Mouse (Mus musculus): Measurements from ENCODE around the gene Hdhd5. TPM values are rescaled to one million over a fixed set of nuclear protein-coding genes. Genes with fewer than 3 reads are reported as not detected.

Hdhd5 gene
- polyA plus RNA-seq, 1 experiment from 2014 or later: 7.1 TPM

DNA sequence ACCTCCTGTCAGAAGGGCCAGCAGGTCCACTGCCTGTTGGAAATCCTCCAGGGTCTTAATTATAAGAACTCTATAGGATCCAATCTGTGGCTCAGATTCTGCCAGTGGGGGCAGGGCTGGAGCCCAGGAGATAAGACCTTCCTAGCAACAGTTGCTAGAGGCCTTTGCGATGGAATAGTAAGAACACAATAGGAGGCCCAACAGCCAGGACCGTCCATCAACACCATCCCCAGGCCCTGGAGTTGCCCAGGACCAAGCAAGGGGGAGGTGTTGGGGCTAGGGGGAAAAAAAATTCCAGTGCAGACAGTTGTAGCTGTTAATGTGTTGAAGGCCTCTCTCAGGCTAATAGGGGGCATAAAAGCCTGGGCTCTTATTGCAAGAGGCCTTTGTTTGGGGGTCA lies 19.1 kb upstream of the Hdhd5 start:
- no peak overlapping the region for H3K9ac ChIP-seq (replicated peaks)
- H3K27me3 ChIP-seq (ENCODE audit: insufficient read depth, low read length): no peaks in the 10 kb centered on the region
- 43% methylated on average over 2 of the region's 2 CpGs for WGBS (ENCODE audit: insufficient replicate concordance)
- no peak overlapping the region for H3K4me3 ChIP-seq (ENCODE audit: low read depth, low read length)
- H3K36me3 ChIP-seq (replicated peaks; ENCODE audit: insufficient read depth, low read length): no peaks in the 10 kb centered on the region
- ATAC-seq (no peak), DNase-seq (no peak)
- no peaks in the 10 kb centered on the region for H3K9me3 ChIP-seq (ENCODE audit: low read length)
- TF ChIP-seq EP300 (IDR thresholded peaks at IDR 0.05; ENCODE audit: low read depth) (no peak), CTCF (IDR thresholded peaks at IDR 0.05; ENCODE audit: low read depth) (no peak)
- H3K27ac ChIP-seq (ENCODE audit: low read depth): no peak overlapping the region
- no peaks in the 10 kb centered on the region; the same call in 1 of the 2 replicates for H3K4me1 ChIP-seq (ENCODE audit: insufficient read depth)
- no peak overlapping the region for H3K4me2 ChIP-seq (ENCODE audit: low read depth, low read length)

DNA sequence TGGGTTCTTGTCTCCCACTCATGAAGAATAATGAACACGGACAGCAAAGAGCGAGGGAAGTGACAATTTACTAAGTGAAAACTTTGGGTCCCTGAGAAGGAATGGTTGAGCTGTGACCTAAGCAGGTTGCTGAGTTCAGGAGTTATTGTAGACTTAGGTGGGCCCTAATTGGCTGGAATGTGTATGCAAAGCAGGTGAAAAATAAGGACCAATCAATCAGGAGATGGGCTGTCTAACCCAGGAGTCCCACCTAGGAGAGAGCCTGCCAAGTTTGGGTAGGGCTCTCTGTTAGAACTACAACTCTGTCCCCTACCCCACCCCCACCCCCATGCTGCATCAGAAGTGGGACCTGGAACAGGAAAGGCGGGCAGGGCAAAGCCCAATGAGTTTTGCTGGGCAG lies 17.5 kb upstream of the Hdhd5 start:
- Histone ChIP-seq H3K4me3 (ENCODE audit: low read depth, low read length) (no peak overlapping the region), H3K36me3 (replicated peaks; ENCODE audit: insufficient read depth, low read length) (no peaks in the 10 kb centered on the region), H3K27ac (ENCODE audit: low read depth) (no peak overlapping the region), H3K9ac (replicated peaks) (no peak overlapping the region), H3K27me3 (ENCODE audit: insufficient read depth, low read length) (no peaks in the 10 kb centered on the region), H3K4me1 (ENCODE audit: insufficient read depth) (no peaks in the 10 kb centered on the region; the same call in 1 of the 2 replicates), H3K4me2 (ENCODE audit: low read depth, low read length) (no peak overlapping the region), H3K9me3 (ENCODE audit: low read length) (no peaks in the 10 kb centered on the region)
- 92% methylated on average over 3 of the region's 3 CpGs for WGBS (ENCODE audit: insufficient replicate concordance)
- TF ChIP-seq EP300 (IDR thresholded peaks at IDR 0.05; ENCODE audit: low read depth): no peak
- no peak for TF ChIP-seq CTCF (IDR thresholded peaks at IDR 0.05; ENCODE audit: low read depth)
- DNase-seq (no peak), ATAC-seq (no peak)

- Histone ChIP-seq H3K4me2 (ENCODE audit: low read depth, low read length) (no peak overlapping the region), H3K27me3 (ENCODE audit: insufficient read depth, low read length) (no peaks in the 10 kb centered on the region), H3K36me3 (replicated peaks; ENCODE audit: insufficient read depth, low read length) (no peaks in the 10 kb centered on the region), H3K4me3 (ENCODE audit: low read depth, low read length) (no peak overlapping the region), H3K4me1 (ENCODE audit: insufficient read depth) (no peaks in the 10 kb centered on the region; the same call in 1 of the 2 replicates), H3K9me3 (ENCODE audit: low read length) (no peaks in the 10 kb centered on the region), H3K27ac (ENCODE audit: low read depth) (no peak overlapping the region), H3K9ac (replicated peaks) (no peak overlapping the region)
- TF ChIP-seq CTCF (IDR thresholded peaks at IDR 0.05; ENCODE audit: low read depth) (no peak), EP300 (IDR thresholded peaks at IDR 0.05; ENCODE audit: low read depth) (no peak)
- ATAC-seq: no peak
- WGBS (ENCODE audit: insufficient replicate concordance): 67% methylated on average over 4 of the region's 4 CpGs
- DNase-seq: no peak
Measured at GRCm38 (mm10) chr6:120546973-120547372, 15.9 kb upstream of the Hdhd5 start.

DNA sequence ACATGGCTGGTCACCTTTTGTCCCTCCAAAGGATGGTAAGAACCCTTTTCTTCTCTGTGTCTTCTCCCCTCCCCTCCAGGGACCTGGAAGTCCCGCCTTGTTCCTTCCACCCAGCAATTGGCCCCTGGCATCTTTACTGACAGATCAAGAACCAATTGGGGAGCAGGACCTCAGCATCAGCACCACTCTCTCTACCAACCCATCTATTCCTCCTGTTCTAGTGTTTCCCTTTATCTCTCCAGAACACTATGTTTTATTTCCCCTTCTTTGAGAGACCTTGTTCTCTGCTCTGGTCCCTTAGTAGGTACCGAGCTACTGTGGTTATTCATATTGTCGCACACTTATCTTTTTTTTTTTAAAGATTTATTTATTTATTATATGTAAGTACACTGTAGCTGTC lies 15.2 kb upstream of the Hdhd5 start:
- Histone ChIP-seq H3K27ac (ENCODE audit: low read depth) (no peak overlapping the region), H3K4me3 (ENCODE audit: low read depth, low read length) (no peak overlapping the region), H3K36me3 (replicated peaks; ENCODE audit: insufficient read depth, low read length) (no peaks in the 10 kb centered on the region), H3K9ac (replicated peaks) (no peak overlapping the region), H3K4me1 (ENCODE audit: insufficient read depth) (no peaks in the 10 kb centered on the region; the same call in 1 of the 2 replicates), H3K27me3 (ENCODE audit: insufficient read depth, low read length) (no peaks in the 10 kb centered on the region), H3K4me2 (ENCODE audit: low read depth, low read length) (no peak overlapping the region), H3K9me3 (ENCODE audit: low read length) (no peaks in the 10 kb centered on the region)
- 80% methylated on average over 3 of the region's 3 CpGs for WGBS (ENCODE audit: insufficient replicate concordance)
- no peak for ATAC-seq
- TF ChIP-seq EP300 (IDR thresholded peaks at IDR 0.05; ENCODE audit: low read depth) (no peak), CTCF (IDR thresholded peaks at IDR 0.05; ENCODE audit: low read depth) (no peak)
- DNase-seq: no peak

GRCm38 (mm10) chr6:120542061-120542460 lies 10.9 kb upstream of the Hdhd5 start:
- no peak for TF ChIP-seq EP300 (IDR thresholded peaks at IDR 0.05; ENCODE audit: low read depth)
- TF ChIP-seq CTCF (IDR thresholded peaks at IDR 0.05; ENCODE audit: low read depth): peak; percentile 52
- H3K4me3 ChIP-seq (ENCODE audit: low read depth, low read length): no peak overlapping the region
- ATAC-seq (no peak), DNase-seq (no peak)
- no peaks in the 10 kb centered on the region for H3K9me3 ChIP-seq (ENCODE audit: low read length)
- H3K36me3 ChIP-seq (replicated peaks; ENCODE audit: insufficient read depth, low read length): no peaks in the 10 kb centered on the region
- no peak overlapping the region for H3K4me2 ChIP-seq (ENCODE audit: low read depth, low read length)
- H3K27me3 ChIP-seq (ENCODE audit: insufficient read depth, low read length): no peaks in the 10 kb centered on the region
- no peak overlapping the region for H3K9ac ChIP-seq (replicated peaks)
- no peak overlapping the region for H3K27ac ChIP-seq (ENCODE audit: low read depth)
- peaks cover 5% of the 10 kb centered on the region for H3K4me1 ChIP-seq (ENCODE audit: insufficient read depth)
- WGBS (ENCODE audit: insufficient replicate concordance): 21% methylated on average over 1 of the region's 1 CpGs

DNA sequence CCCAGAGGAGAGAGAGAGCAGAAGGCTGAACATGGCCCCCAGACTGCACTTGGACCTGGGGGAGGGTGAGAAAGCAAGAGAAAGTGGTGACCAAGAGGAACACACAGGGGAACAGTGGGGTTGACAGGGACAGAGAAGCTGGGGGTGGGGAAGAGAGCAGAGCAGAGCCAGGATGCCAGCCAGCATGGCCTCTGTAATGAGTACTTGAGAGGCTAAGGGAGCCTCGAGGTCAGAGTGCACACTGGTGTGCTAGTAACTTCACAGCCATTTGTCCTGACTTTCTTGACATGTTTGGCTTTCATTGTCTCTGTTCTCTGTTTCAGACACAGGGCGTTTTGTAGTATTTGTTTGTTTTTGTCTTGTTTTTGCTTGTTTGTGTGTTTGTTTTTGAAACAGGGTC lies 10.3 kb upstream of the Hdhd5 start:
- WGBS (ENCODE audit: insufficient replicate concordance): 64% methylated on average over 2 of the region's 2 CpGs
- Histone ChIP-seq H3K9ac (replicated peaks) (no peak overlapping the region), H3K4me3 (ENCODE audit: low read depth, low read length) (no peak overlapping the region), H3K27ac (ENCODE audit: low read depth) (no peak overlapping the region), H3K9me3 (ENCODE audit: low read length) (no peaks in the 10 kb centered on the region), H3K36me3 (replicated peaks; ENCODE audit: insufficient read depth, low read length) (no peaks in the 10 kb centered on the region), H3K4me1 (ENCODE audit: insufficient read depth) (peaks cover 5% of the 10 kb centered on the region), H3K27me3 (ENCODE audit: insufficient read depth, low read length) (no peaks in the 10 kb centered on the region), H3K4me2 (ENCODE audit: low read depth, low read length) (no peak overlapping the region)
- DNase-seq: no peak
- ATAC-seq: no peak
- TF ChIP-seq CTCF (IDR thresholded peaks at IDR 0.05; ENCODE audit: low read depth) (no peak), EP300 (IDR thresholded peaks at IDR 0.05; ENCODE audit: low read depth) (no peak)

- Histone ChIP-seq H3K9me3 (ENCODE audit: low read length) (no peaks in the 10 kb centered on the region), H3K4me3 (ENCODE audit: low read depth, low read length) (no peak overlapping the region), H3K4me1 (ENCODE audit: insufficient read depth) (peaks cover 5% of the 10 kb centered on the region), H3K27ac (ENCODE audit: low read depth) (peak overlapping the region; percentile 77), H3K27me3 (ENCODE audit: insufficient read depth, low read length) (no peaks in the 10 kb centered on the region), H3K36me3 (replicated peaks; ENCODE audit: insufficient read depth, low read length) (no peaks in the 10 kb centered on the region), H3K9ac (replicated peaks) (no peak overlapping the region), H3K4me2 (ENCODE audit: low read depth, low read length) (no peak overlapping the region)
- 50% methylated on average over 10 of the region's 10 CpGs for WGBS (ENCODE audit: insufficient replicate concordance)
- ATAC-seq (peak; percentile 56), DNase-seq (peak; percentile 42)
- TF ChIP-seq EP300 (IDR thresholded peaks at IDR 0.05; ENCODE audit: low read depth) (0 out of 2 replicates have a peak, but pooled peaks have one; percentile 11), CTCF (IDR thresholded peaks at IDR 0.05; ENCODE audit: low read depth) (no peak)
Measured at GRCm38 (mm10) chr6:120539781-120540231, 8.7 kb upstream of the Hdhd5 start.

All from liver, postnatal 0 days (tissue).